Mouse (Mus musculus): ENCODE measurements at regions not wholly inside any gene's neighbourhood (a gene's known extent, or its start where the extent isn't known, plus 50 kb on each side); places are given as distances from the start of the nearest gene placed in this dataset.

DNA sequence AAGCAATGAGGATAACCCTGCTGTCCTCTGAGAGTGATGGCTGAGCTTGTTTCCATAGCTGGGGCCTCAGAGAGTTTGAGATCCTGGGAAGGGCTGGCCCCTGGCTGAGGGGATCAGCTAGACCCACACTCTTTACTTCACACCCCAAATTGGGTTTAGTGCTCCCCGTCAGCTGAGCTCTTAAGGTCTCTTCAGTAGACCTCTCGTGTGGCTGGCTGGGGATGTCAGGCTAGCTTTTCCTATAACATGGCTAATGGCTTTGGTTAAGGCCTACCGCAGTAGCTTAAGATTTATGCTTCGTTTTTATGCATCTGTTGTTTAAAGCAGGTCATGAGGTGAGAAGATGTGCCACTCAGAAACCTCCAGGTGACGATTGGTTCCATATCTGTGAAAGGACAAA lies 168.8 kb downstream of the Diras2 start:
- H3K36me3 ChIP-seq (ENCODE audit: control insufficient read depth, insufficient read depth, low read length), result no peaks in the 10 kb centered on the region
- no peaks in the 10 kb centered on the region for H3K9me3 ChIP-seq (ENCODE audit: control insufficient read depth, low read length)
- H3K27me3 ChIP-seq (ENCODE audit: control insufficient read depth, insufficient read depth, low read length), result no peaks in the 10 kb centered on the region
- H3K9ac ChIP-seq (ENCODE audit: low read length), result no peak overlapping the region
- no peak for DNase-seq (ENCODE audit: low spot score)
- no peaks in the 10 kb centered on the region for H3K4me1 ChIP-seq (replicated peaks; ENCODE audit: control insufficient read depth, insufficient read depth)
- no peak for ATAC-seq (ENCODE audit: low FRiP score, low TSS enrichment)
- WGBS, result 87% methylated on average over 5 of the region's 5 CpGs
- TF ChIP-seq EP300 (optimal IDR thresholded peaks at IDR 0.05) (no peak), CTCF (IDR thresholded peaks at IDR 0.05; ENCODE audit: low read depth) (no peak)
- no peak overlapping the region for H3K4me2 ChIP-seq (replicated peaks; ENCODE audit: low read depth)
- no peak overlapping the region for H3K27ac ChIP-seq (replicated peaks)
- H3K4me3 ChIP-seq (ENCODE audit: low read depth, low read length), result no peak overlapping the region

DNA sequence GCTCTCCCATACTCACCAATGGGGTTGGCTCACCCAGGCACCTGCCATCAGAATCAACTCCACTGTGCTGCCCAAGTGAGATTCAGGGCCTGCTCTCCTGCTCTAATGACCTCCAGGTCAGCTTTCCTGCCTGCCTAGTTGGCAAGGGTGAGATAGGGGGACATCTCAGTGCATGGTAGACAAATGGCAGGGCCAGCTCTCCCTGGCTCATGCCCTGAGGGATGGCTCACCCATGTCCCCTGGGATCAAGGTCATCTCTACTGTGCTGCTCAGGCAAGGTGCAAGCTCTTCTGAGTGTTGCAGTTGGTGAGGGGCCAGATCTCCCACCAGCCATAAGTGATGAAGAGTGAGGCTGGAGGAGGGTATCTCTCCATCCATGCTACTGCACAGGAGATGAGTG lies 161.2 kb downstream of the Diras2 start:
- Histone ChIP-seq H3K36me3 (ENCODE audit: control insufficient read depth, insufficient read depth, low read length) (no peaks in the 10 kb centered on the region), H3K27me3 (ENCODE audit: control insufficient read depth, insufficient read depth, low read length) (no peaks in the 10 kb centered on the region), H3K27ac (replicated peaks) (no peak overlapping the region), H3K9ac (ENCODE audit: low read length) (no peak overlapping the region), H3K9me3 (ENCODE audit: control insufficient read depth, low read length) (no peaks in the 10 kb centered on the region), H3K4me1 (replicated peaks; ENCODE audit: control insufficient read depth, insufficient read depth) (no peaks in the 10 kb centered on the region), H3K4me3 (ENCODE audit: low read depth, low read length) (no peak overlapping the region), H3K4me2 (replicated peaks; ENCODE audit: low read depth) (no peak overlapping the region)
- DNase-seq (ENCODE audit: low spot score) (no peak), ATAC-seq (ENCODE audit: low FRiP score, low TSS enrichment) (no peak)
- TF ChIP-seq CTCF (IDR thresholded peaks at IDR 0.05; ENCODE audit: low read depth), result no peak
- no peak for TF ChIP-seq EP300 (optimal IDR thresholded peaks at IDR 0.05)

DNA sequence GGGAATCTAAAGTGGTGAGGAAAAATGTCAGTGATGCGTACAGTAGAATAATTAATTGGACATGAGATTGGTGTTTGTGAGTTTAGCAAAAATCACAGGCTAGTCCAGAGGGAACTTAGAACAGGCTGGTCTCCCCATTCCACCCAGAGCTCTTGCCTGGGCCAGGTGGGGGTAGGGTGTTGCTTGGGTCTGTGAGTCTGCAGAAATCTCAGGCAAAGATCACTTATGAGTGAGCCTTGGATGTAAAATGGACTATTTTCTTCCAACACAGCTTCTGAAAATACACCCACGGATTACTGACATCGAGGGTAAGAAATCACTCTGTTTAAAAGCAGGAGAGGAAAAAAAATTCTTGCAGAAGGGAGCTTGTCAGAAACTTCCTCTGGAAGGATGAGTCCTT lies 159.1 kb downstream of the Diras2 start:
- no peak for DNase-seq (ENCODE audit: low spot score)
- WGBS, result 56% methylated on average over 3 of the region's 3 CpGs
- Histone ChIP-seq H3K4me1 (replicated peaks; ENCODE audit: control insufficient read depth, insufficient read depth) (no peaks in the 10 kb centered on the region), H3K9me3 (ENCODE audit: control insufficient read depth, low read length) (no peaks in the 10 kb centered on the region), H3K27me3 (ENCODE audit: control insufficient read depth, insufficient read depth, low read length) (no peaks in the 10 kb centered on the region), H3K4me3 (ENCODE audit: low read depth, low read length) (no peak overlapping the region), H3K4me2 (replicated peaks; ENCODE audit: low read depth) (no peak overlapping the region), H3K9ac (ENCODE audit: low read length) (no peak overlapping the region), H3K36me3 (ENCODE audit: control insufficient read depth, insufficient read depth, low read length) (no peaks in the 10 kb centered on the region), H3K27ac (replicated peaks) (no peak overlapping the region)
- TF ChIP-seq EP300 (optimal IDR thresholded peaks at IDR 0.05) (no peak), CTCF (IDR thresholded peaks at IDR 0.05; ENCODE audit: low read depth) (no peak)
- ATAC-seq (ENCODE audit: low FRiP score, low TSS enrichment), result no peak

DNA sequence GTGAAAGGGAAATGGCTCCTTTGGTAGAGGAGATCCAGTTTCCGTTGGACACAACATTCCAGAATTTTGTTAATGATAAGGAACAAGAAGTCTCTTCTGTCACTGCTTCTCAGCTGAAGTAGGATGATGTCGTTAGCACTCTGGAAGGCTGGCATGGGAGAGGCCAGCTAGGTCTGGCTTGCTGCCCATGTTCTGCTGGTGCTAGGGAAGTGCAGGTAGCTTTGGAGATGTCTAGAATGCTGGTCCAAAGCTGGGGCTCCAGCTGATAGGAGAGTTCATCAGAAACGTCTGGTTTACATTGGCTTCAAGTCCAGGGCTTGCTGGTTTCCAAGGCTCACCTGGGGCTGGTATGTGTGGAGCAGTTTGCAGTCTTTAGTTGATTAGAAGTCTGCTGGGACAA lies 156.3 kb downstream of the Diras2 start:
- DNase-seq (ENCODE audit: low spot score), result peak; percentile 29
- 48% methylated on average over 3 of the region's 3 CpGs for WGBS
- Histone ChIP-seq H3K9me3 (ENCODE audit: control insufficient read depth, low read length) (no peaks in the 10 kb centered on the region), H3K27ac (replicated peaks) (no peak overlapping the region), H3K4me3 (ENCODE audit: low read depth, low read length) (no peak overlapping the region), H3K4me1 (replicated peaks; ENCODE audit: control insufficient read depth, insufficient read depth) (no peaks in the 10 kb centered on the region), H3K27me3 (ENCODE audit: control insufficient read depth, insufficient read depth, low read length) (no peaks in the 10 kb centered on the region), H3K36me3 (ENCODE audit: control insufficient read depth, insufficient read depth, low read length) (no peaks in the 10 kb centered on the region), H3K9ac (ENCODE audit: low read length) (no peak overlapping the region), H3K4me2 (replicated peaks; ENCODE audit: low read depth) (no peak overlapping the region)
- ATAC-seq (ENCODE audit: low FRiP score, low TSS enrichment), result no peak
- TF ChIP-seq CTCF (IDR thresholded peaks at IDR 0.05; ENCODE audit: low read depth) (no peak), EP300 (optimal IDR thresholded peaks at IDR 0.05) (no peak)

DNA sequence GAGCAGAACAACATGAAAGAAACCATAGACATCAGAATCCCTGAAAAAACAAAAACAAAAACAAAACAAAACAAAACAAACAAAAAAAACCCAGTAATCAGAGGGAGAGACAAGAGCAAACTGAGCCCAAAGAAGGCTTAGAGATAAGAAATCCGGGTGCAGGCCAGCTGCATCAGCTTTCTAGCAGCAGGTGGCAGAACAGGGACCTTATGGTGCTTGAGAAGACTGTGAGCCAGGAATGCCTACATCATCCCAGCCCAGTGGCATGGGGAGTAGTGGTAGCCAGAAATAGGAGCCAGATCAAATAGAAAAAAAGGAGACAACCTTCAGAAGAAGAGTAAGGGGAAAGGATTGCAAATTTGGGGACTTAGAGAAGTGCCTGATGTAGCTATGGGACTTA lies 152.8 kb downstream of the Diras2 start:
- Histone ChIP-seq H3K9ac (ENCODE audit: low read length) (no peak overlapping the region), H3K4me3 (ENCODE audit: low read depth, low read length) (no peak overlapping the region), H3K27me3 (ENCODE audit: control insufficient read depth, insufficient read depth, low read length) (no peaks in the 10 kb centered on the region), H3K4me1 (replicated peaks; ENCODE audit: control insufficient read depth, insufficient read depth) (no peaks in the 10 kb centered on the region), H3K4me2 (replicated peaks; ENCODE audit: low read depth) (no peak overlapping the region), H3K36me3 (ENCODE audit: control insufficient read depth, insufficient read depth, low read length) (no peaks in the 10 kb centered on the region), H3K27ac (replicated peaks) (no peak overlapping the region), H3K9me3 (ENCODE audit: control insufficient read depth, low read length) (no peaks in the 10 kb centered on the region)
- DNase-seq (ENCODE audit: low spot score) (peak; percentile 6), ATAC-seq (ENCODE audit: low FRiP score, low TSS enrichment) (no peak)
- TF ChIP-seq CTCF (IDR thresholded peaks at IDR 0.05; ENCODE audit: low read depth) (no peak), EP300 (optimal IDR thresholded peaks at IDR 0.05) (no peak)
- WGBS, result 43% methylated on average over 1 of the region's 1 CpGs

DNA sequence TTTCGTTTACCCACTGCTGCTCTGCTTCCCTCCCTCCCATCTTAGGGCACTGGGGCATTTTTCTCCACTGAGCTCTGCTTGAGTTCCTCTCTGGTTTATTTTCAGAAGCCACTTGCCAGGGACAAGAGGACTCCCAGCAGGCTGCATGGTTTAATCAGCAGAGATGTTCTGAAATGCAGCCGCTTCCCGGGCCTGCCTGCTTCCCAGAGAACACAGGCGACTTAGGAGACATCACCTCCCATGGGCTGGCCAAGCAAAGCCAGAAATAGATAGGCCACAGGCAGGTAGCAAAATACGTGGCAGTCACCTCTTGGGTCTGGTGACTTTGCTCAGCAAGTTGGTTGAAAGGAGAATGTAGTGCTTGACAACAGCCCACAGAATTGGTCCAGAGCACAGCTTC lies 141.8 kb downstream of the Diras2 start:
- H3K9me3 ChIP-seq (ENCODE audit: control insufficient read depth, low read length), result no peaks in the 10 kb centered on the region
- no peak for ATAC-seq (ENCODE audit: low FRiP score, low TSS enrichment)
- no peaks in the 10 kb centered on the region for H3K4me1 ChIP-seq (replicated peaks; ENCODE audit: control insufficient read depth, insufficient read depth)
- no peak overlapping the region for H3K4me2 ChIP-seq (replicated peaks; ENCODE audit: low read depth)
- no peaks in the 10 kb centered on the region for H3K27me3 ChIP-seq (ENCODE audit: control insufficient read depth, insufficient read depth, low read length)
- H3K9ac ChIP-seq (ENCODE audit: low read length), result no peak overlapping the region
- WGBS, result 87% methylated on average over 5 of the region's 5 CpGs
- no peak overlapping the region for H3K4me3 ChIP-seq (ENCODE audit: low read depth, low read length)
- H3K27ac ChIP-seq (replicated peaks), result no peak overlapping the region
- DNase-seq (ENCODE audit: low spot score), result no peak
- no peaks in the 10 kb centered on the region for H3K36me3 ChIP-seq (ENCODE audit: control insufficient read depth, insufficient read depth, low read length)
- TF ChIP-seq EP300 (optimal IDR thresholded peaks at IDR 0.05) (no peak), CTCF (IDR thresholded peaks at IDR 0.05; ENCODE audit: low read depth) (no peak)
